Mouse (Mus musculus): ENCODE measurements around the gene Xlr3c.
A peak's percentile ranks its signal among the peaks of the same experiment; 100 is the strongest.
"Not testable (repeated sequence)": the region's sequence is repeated elsewhere in the genome, so short reads cannot be mapped to it uniquely, and the experiment has no call there.

Xlr3c gene

GRCm38 (mm10) chrX:73265270-73265669, at the start of gene Xlr3c:
Gene Xlr3c, minus strand, starts transcription at chrX:73265390.
- not testable (repeated sequence) for DNase-seq

DNA sequence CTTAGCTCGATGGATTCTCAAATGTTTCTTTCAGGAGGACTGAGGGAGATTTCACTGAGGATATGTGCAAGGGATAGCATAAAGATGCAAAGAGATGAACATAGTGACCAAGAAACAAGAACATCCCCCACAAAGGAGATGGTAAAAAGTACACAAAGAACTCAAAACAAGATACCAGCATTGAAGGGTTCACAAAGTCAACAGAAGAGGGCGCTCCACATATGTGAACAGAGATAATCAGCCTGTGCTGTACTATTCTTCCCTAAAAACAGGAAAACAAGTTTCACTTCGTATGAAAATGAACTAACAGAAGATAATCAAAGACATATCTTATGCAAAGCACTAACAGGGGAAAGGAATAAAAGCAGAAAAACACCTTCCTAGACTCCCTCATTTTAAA, 47.3 kb upstream of the Xlr3c start:
- no peak for DNase-seq

- peak; percentile 61 for DNase-seq
These were observed 30.6 kb upstream of the Xlr3c start for GRCm38 (mm10) chrX:73295745-73296144.

GRCm38 (mm10) chrX:73292876-73293275, 27.7 kb upstream of the Xlr3c start, which contains the start of the genes Xlr5a and Xlr5c:
Gene Xlr5a, minus strand, starts transcription at chrX:73292976.
Gene Xlr5c, minus strand, starts transcription at chrX:73292976.
- DNase-seq, result not testable (repeated sequence)

DNA sequence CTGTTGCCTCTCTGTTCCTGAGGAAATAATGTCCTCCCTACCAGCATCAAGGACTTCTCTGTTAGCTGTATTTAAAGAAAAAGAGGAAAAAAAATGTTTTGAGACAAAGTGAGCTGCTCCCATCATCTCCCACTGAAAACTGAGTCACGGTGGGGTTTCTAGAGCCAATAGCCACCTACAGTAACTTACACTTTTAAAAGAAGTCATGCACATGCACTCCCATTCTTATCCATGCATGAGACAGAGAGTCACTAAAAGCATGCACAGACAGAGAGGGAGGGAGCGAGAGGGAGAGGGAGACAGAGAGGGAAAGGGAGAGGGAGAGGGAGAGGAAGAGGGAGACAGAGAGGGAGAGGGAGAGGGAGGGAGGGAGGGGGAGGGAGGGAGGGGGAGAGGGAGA, 2.8 kb downstream of the Xlr3c start:
- not testable (repeated sequence) for DNase-seq

DNA sequence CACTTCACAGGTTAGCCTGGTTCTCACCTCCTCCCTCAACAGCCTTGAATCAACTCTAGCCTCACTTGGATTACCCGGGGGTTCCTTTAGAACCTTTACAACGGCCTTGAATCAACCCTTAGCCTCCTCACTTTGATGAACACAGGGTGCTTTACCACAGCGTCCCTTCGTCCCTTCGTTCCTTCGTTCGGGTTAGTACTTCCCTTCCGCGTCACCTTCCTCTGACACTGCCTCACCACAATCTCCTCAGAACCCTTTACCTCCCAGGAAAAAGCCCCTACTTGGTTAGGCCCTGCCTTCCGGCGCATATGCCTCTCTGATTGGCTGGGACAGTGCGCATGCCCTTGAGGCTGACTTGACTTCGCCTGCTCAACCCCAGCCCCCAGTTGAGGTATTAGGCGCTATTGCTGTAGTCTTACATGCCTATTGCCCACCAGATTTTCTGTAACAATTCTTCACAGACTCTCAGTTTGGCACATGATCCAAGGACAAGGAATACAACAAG, 22.3 kb downstream of the Xlr3c start, which contains the start of gene Xlr4c:
TSS of gene Xlr4c (minus strand) at position 310 of the 505 bp plus-strand sequence.
- DNase-seq, result not testable (repeated sequence)

GRCm38 (mm10) chrX:73229288-73229687, 35.9 kb downstream of the Xlr3c start:
- no peak for DNase-seq

DNA sequence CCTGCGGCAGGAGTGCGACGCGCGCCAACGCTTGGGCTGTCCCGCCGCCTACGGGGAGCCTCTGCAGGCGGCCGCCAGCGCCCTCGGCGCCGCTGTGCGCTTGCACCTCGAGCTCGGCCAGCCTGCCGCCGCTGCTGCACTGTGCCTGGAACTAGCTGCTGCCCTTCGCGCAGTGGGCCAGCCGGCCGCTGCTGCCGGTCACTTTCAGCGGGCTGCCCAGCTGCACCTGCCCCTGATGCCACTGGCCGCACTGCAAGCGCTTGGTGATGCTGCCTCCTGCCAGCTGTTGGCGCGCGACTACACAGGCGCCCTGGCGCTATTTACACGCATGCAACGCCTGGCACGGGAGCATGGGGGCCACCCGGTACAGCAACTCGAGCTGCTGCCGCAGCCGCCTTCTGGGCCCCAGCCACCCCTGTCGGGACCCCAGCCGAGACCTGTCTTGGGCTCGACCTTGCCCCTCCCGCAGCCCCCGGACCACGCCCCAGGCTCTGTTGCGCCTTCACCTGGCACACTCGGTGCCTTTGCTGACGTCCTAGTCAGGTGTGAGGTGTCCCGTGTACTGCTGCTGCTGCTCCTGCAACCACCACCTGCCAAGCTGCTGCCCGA, 36.5 kb downstream of the Xlr3c start:
- DNase-seq, result peak; percentile 67

- DNase-seq, result peak; percentile 80
These were observed 37.1 kb downstream of the Xlr3c start, which contains the start of gene F8a for GRCm38 (mm10) chrX:73227914-73228605. Gene F8a, plus strand, starts transcription at chrX:73228291.

- no peak for DNase-seq
These were observed 39.8 kb downstream of the Xlr3c start for GRCm38 (mm10) chrX:73225365-73225764.

- not testable (repeated sequence) for DNase-seq
These were observed 51.2 kb downstream of the Xlr3c start, which contains the start of gene Xlr4b for GRCm38 (mm10) chrX:73213819-73214564. Gene Xlr4b, plus strand, starts transcription at chrX:73214333.
